ENCODE assay signal across 9 mouse cellular contexts in genomic region chr15:100838607-100839207, GRCm38 (mm10). TPM values are rescaled to one million over a fixed set of nuclear protein-coding genes. Genes with fewer than 3 reads are reported as not detected.
A peak's percentile ranks its signal among the peaks of the same experiment; 100 is the strongest.
DNase-seq lines count a peak whose midpoint lies in the region; ATAC-seq and TF ChIP-seq lines count a peak whose summit lies in the region.
"Had no signal": no experiment of that assay in that cellular context is flagged by ENCODE, and none has a peak within 500 bp of the region (broad histone marks: within the 10 kb centered on the region; RNA-seq: fewer than 3 reads in every experiment).

No protein-coding gene starts in this region.

- ATAC-seq in Patski, result no peak
- ATAC-seq in granulocyte monocyte progenitor cell, adult 5-6 weeks (replicated peaks; ENCODE audit: poor library complexity, severe bottlenecking), result peak; percentile 59
- ATAC-seq in kidney, postnatal 0 days (replicated peaks; ENCODE audit: low FRiP score, low read depth), result 0 out of 2 replicates have a peak, but pooled peaks have one; percentile 52
- peak; percentile 54 for ATAC-seq in lung, postnatal 0 days

- H3K4me1 ChIP-seq in kidney, postnatal 0 days (replicated peaks; ENCODE audit: insufficient read depth, low read length), result no peaks in the 10 kb centered on the region
- H3K4me1 ChIP-seq in lung, postnatal 0 days (ENCODE audit: insufficient read depth, low read depth, low read length), result no peaks in the 10 kb centered on the region
- H3K4me1 ChIP-seq in small intestine, adult 2 months (ENCODE audit: control insufficient read depth, insufficient read depth, insufficient read length, low read length), result no peaks in the 10 kb centered on the region

- TF ChIP-seq EP300 in lung, postnatal 0 days (IDR thresholded peaks at IDR 0.05), result no peak

- 38% methylated on average over 12 of the region's 12 CpGs for WGBS in kidney, postnatal 0 days
- 38% methylated on average over 12 of the region's 12 CpGs for WGBS in lung, postnatal 0 days
- 38% methylated on average over 12 of the region's 12 CpGs for WGBS in small intestine, adult 2 months

- no peak for TF ChIP-seq POLR2A in small intestine, adult 2 months (IDR thresholded peaks at IDR 0.05; ENCODE audit: low read depth, low read length)

- in situ Hi-C loops in Patski (cut with MboI; ENCODE audit: low pct_unique_long_range_greater_than_20kb), result no loop called here

- H3K9me3 ChIP-seq in kidney, postnatal 0 days (replicated peaks; ENCODE audit: low read length), result no peaks in the 10 kb centered on the region
- no peaks in the 10 kb centered on the region for H3K9me3 ChIP-seq in lung, postnatal 0 days (ENCODE audit: low read length)

- CTCF ChIA-PET in Patski (lab: Charles Lee), result interaction anchor here (0.9 kb wide), 1 partner anchor 31 kb away, joined by 3 read pairs; the partner anchor contains the start of gene Scn8a

- no peak overlapping the region for H3K4me2 ChIP-seq in kidney, postnatal 0 days (ENCODE audit: low read length)
- no peak overlapping the region for H3K4me2 ChIP-seq in lung, postnatal 0 days (replicated peaks; ENCODE audit: low read depth, low read length)

- POLR2A ChIA-PET in Patski (lab: Charles Lee), result no interaction called here

- no peaks in the 10 kb centered on the region for H3K36me3 ChIP-seq in kidney, postnatal 0 days (ENCODE audit: insufficient read depth, low read length)
- no peaks in the 10 kb centered on the region for H3K36me3 ChIP-seq in lung, postnatal 0 days (ENCODE audit: insufficient read depth, low read length)
- no peaks in the 10 kb centered on the region for H3K36me3 ChIP-seq in small intestine, adult 2 months (ENCODE audit: control insufficient read depth, insufficient read depth, low read length)
- H3K36me3 ChIP-seq: G1E had no signal

- no peaks in the 10 kb centered on the region for H3K27me3 ChIP-seq in Patski
- no peaks in the 10 kb centered on the region for H3K27me3 ChIP-seq in kidney, postnatal 0 days (ENCODE audit: insufficient read depth, low read length)
- no peaks in the 10 kb centered on the region for H3K27me3 ChIP-seq in lung, postnatal 0 days (replicated peaks; ENCODE audit: insufficient read depth, low read length)
- H3K27me3 ChIP-seq in small intestine, adult 2 months (ENCODE audit: control insufficient read depth, insufficient read depth, low read length), result no peaks in the 10 kb centered on the region

- peak; percentile 85 for TF ChIP-seq CTCF in Patski (IDR thresholded peaks at IDR 0.05)
- TF ChIP-seq CTCF in kidney, postnatal 0 days (IDR thresholded peaks at IDR 0.05; ENCODE audit: low read depth), result peak; percentile 78
- peak; percentile 70 for TF ChIP-seq CTCF in lung, postnatal 0 days (IDR thresholded peaks at IDR 0.05)
- TF ChIP-seq CTCF in small intestine, adult 2 months (IDR thresholded peaks at IDR 0.05; ENCODE audit: extremely low read depth, insufficient read length, insufficient replicate concordance, low read depth, low read length), result peak; percentile 65; the same call in 1 of the 2 replicates

- peak; percentile 46 for DNase-seq in gastrocnemius, adult 18-20 months (ENCODE audit: low spot score)
- DNase-seq in gastrocnemius, adult 8-10 months (ENCODE audit: low spot score in 2 of 2), result no peak
- no peak for DNase-seq in Patski (ENCODE audit: low read depth, low spot score)
- peak; percentile 78 to 86 for DNase-seq in cerebellum, postnatal 25 days
- DNase-seq in kidney, postnatal 0 days (ENCODE audit: low spot score), result peak; percentile 88
- DNase-seq in lung, postnatal 0 days (ENCODE audit: low spot score), result peak; percentile 78

- no peak overlapping the region for H3K27ac ChIP-seq in kidney, postnatal 0 days
- no peak overlapping the region for H3K27ac ChIP-seq in lung, postnatal 0 days (ENCODE audit: low read length)
- H3K27ac ChIP-seq in small intestine, adult 2 months (ENCODE audit: insufficient read depth, low read depth, low read length), result no peak overlapping the region

- H3K9ac ChIP-seq in kidney, postnatal 0 days (ENCODE audit: low read depth, low read length), result no peak overlapping the region
- no peak overlapping the region for H3K9ac ChIP-seq in lung, postnatal 0 days (replicated peaks; ENCODE audit: low read depth)

- H3K4me3 ChIP-seq in kidney, postnatal 0 days (replicated peaks; ENCODE audit: low read depth, low read length), result no peak overlapping the region
- H3K4me3 ChIP-seq in lung, postnatal 0 days (ENCODE audit: low read depth, low read length), result no peak overlapping the region
- no peak overlapping the region for H3K4me3 ChIP-seq in small intestine, adult 2 months (ENCODE audit: low read depth, low read length)

RNA-seq across cellular contexts. Expression of gene Scn8a, which starts 31.0 kb away (rescaled TPM):
- total RNA-seq in gastrocnemius, adult 18-20 months (2021), result under 1 TPM; 0.07 to 0.37 TPM
- total RNA-seq in gastrocnemius, adult 8-10 months (2022), result under 1 TPM in 3 of 4 experiments, not detected in 1; 0.12 to 0.22 (median 0.20) TPM
- polyA plus RNA-seq in Patski (2021), result 13.2 TPM
- not detected in 2 replicates for total RNA-seq in granulocyte monocyte progenitor cell, adult 5-6 weeks (2014; fragmentation: Nextera tagmentation)
- not detected in 2 replicates for total RNA-seq in granulocyte monocyte progenitor cell, adult 5-6 weeks (2017)
- polyA plus RNA-seq in kidney, postnatal 0 days (2015; fragmentation: Nextera tagmentation; extraction: Ambion mirVana), result 5.9 and 8.3 TPM in 2 replicates
- polyA plus RNA-seq in lung, postnatal 0 days (2015; fragmentation: Nextera tagmentation; extraction: Ambion mirVana), result 1.2 and 1.5 TPM in 2 replicates
- polyA plus RNA-seq in small intestine, adult 2 months (2012; rRNA removed), result 0.06 and 1.5 TPM in 2 replicates
- polyA plus RNA-seq: G1E had no signal

Comparison
In these comparisons a context has a peak if more than half of its experiments do, and no peak if none do; other contexts are left out.
1. DNase-seq: peak in gastrocnemius, adult 18-20 months (single experiment), cerebellum, postnatal 25 days (2 of 2), kidney, postnatal 0 days (single experiment) and lung, postnatal 0 days (single experiment); none in gastrocnemius, adult 8-10 months (0 of 2) and Patski (single experiment).
2. Peak in every context shown above with its lines, with median percentiles within 50 percentile points of each other: CTCF ChIP-seq.